Mouse (Mus musculus) testis, adult 2 months (tissue): Measurements from ENCODE around the gene Mrgprh.

Experiments
- CTCF ChIP-seq: fragments of 200-500 bp; IDR thresholded peaks from 2 replicates; pipeline ENCODE4 v1.5.1; 2012; ENCODE audit warnings: low read depth, mild to moderate bottlenecking, inconsistent platforms, low read length, moderate library complexity; ENCODE audit not compliant: control insufficient read depth, insufficient read depth, insufficient replicate concordance
- POLR2A ChIP-seq: fragments of 200-500 bp; IDR thresholded peaks from 2 replicates; pipeline ENCODE4 v1.6.1; 2012; ENCODE audit warnings: low read depth, mild to moderate bottlenecking, inconsistent platforms, low read length, moderate library complexity; ENCODE audit not compliant: control insufficient read depth

- TF ChIP-seq CTCF: no peak
- TF ChIP-seq POLR2A: no peak
Measured at GRCm38 (mm10) chr17:12902291-12902690, 26.5 kb downstream of the Mrgprh start.
